Mouse (Mus musculus): ENCODE results near the gene Gm44. TPM values are rescaled to one million over a fixed set of nuclear protein-coding genes. Genes with fewer than 3 reads are reported as not detected.

Gene Gm44
- not detected for polyA plus RNA-seq (2017; shearing (Covaris generic))

GRCm38 (mm10) chrX:90891842-90892241, at the start of gene Gm44:
Gene Gm44, plus strand, starts transcription at chrX:90892142.

